Mouse (Mus musculus): ENCODE results near the gene Atoh8.

DNA sequence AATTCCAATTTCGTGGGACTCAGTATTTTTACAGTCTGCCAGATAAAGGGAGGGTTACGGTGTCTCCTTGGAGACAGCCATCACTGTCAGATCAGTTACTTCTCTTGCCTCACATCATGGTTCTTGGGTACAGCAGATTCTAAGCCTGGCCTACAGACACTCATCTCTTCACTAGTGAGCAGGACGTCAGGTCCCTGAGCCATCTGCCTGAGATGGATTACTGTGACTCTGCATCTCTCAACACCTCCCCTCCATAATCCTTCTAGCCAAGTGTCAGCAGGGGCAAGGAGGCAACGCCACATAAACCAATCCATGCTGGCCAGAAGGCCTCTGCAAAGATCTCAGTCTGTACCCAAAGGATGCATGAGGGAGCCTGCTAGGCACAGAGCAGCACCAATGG is 24.0 kb downstream of the Atoh8 start:
- TF ChIP-seq EP300 (IDR thresholded peaks at IDR 0.05; ENCODE audit: insufficient read depth, low read depth, low read length) (no peak), CTCF (IDR thresholded peaks at IDR 0.05) (no peak), POLR2A (IDR thresholded peaks at IDR 0.05; ENCODE audit: insufficient read depth, low read depth, low read length) (no peak)
